Mouse (Mus musculus): Measurements from ENCODE around the gene Olfr703. TPM values are rescaled to one million over a fixed set of nuclear protein-coding genes. Genes with fewer than 3 reads are reported as not detected.

Gene Olfr703
- polyA plus RNA-seq (2012; ENCODE audit: insufficient read depth, insufficient read length, low replicate concordance, missing spikeins), result not detected in 2 replicates

DNA sequence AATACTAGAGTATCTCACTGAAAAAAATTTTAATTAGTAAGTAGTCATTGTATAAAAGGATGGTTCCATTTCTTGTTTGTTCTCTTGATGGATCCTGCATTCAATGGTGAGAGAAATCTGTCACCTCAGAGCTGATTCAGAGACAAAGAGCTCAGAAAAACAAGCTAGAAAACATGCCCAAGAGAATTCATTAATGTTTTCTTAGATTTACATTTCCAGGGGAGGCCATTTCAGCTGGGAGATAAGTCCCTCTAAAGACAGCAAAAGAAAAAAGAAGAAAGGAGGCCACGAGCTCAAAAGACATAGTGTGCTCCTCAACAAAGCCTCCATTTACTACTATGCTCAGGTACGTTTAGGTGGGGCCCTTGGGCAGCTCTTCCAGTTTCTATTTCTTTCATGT is at the start of gene Olfr703:
Gene Olfr703 (plus strand): TSS at position 301 of the 400 bp plus-strand sequence.
- Histone ChIP-seq H3K4me1 (ENCODE audit: control insufficient read depth, insufficient read depth, low read length) (no peaks in the 10 kb centered on the region), H3K27ac (ENCODE audit: insufficient read depth, low read depth, low read length) (no peak within 1 kb of the TSS), H3K4me3 (ENCODE audit: insufficient read depth, low read depth, low read length) (no peak within 1 kb of the TSS)
- 50% methylated on average over 2 of the region's 2 CpGs for WGBS
- TF ChIP-seq CTCF (IDR thresholded peaks at IDR 0.05; ENCODE audit: insufficient read depth, low read depth, low read length) (no peak), POLR2A (IDR thresholded peaks at IDR 0.05; ENCODE audit: insufficient read depth, low read depth, low read length) (no peak)

DNA sequence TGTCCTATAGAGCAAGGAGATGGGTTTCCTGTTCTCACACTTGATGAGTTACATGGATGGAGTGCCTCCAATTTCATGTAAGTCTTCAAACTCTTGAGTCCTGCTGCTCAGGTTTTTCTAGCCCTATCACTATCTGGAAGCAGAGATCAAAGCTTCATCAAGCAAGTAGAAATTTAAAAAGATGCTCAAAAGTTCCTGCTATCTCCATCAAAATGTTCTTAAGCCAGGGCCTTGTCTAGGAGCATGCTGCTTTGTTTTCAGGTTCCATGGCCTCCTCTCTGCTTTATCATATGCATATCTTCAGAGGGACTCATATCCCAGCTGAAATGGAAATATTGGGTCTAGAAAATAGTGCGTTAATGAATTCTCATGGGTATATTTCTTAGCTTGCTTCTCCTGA is 34.4 kb upstream of the Olfr703 start, which contains the start of gene Olfr700:
Gene Olfr700 (minus strand): TSS at position 101 of the 400 bp plus-strand sequence.
- TF ChIP-seq POLR2A (IDR thresholded peaks at IDR 0.05; ENCODE audit: insufficient read depth, low read depth, low read length), result no peak
- TF ChIP-seq CTCF (IDR thresholded peaks at IDR 0.05; ENCODE audit: insufficient read depth, low read depth, low read length), result no peak
- Histone ChIP-seq H3K27ac (ENCODE audit: insufficient read depth, low read depth, low read length) (no peak within 1 kb of the TSS), H3K4me3 (ENCODE audit: insufficient read depth, low read depth, low read length) (no peak within 1 kb of the TSS), H3K4me1 (ENCODE audit: control insufficient read depth, insufficient read depth, low read length) (no peaks in the 10 kb centered on the region)
- 89% methylated on average over 1 of the region's 1 CpGs for WGBS

DNA sequence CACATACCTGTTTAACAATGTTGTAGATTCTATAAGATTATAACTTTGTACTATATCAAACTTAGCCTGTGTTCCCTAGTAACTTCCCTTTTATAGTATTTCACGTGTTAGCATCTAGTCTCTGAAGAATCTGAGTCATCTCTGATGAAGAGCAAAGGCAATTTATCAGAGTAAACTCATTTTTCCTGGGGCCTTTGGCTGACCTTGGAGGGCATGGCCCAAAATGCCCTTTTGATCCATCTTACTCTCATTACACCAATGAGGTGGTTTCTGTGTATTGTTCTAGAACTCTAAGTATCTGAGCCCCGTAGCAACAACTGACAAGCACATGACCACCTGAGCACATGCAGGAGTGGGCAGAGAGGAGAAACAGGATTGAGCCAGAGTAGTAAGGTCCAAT is 29.3 kb upstream of the Olfr703 start, which contains the start of gene Olfr701:
Gene Olfr701 (plus strand): TSS at position 301 of the 400 bp plus-strand sequence.
- H3K4me1 ChIP-seq (ENCODE audit: control insufficient read depth, insufficient read depth, low read length), result no peaks in the 10 kb centered on the region
- H3K27ac ChIP-seq (ENCODE audit: insufficient read depth, low read depth, low read length), result no peak within 1 kb of the TSS
- TF ChIP-seq CTCF (IDR thresholded peaks at IDR 0.05; ENCODE audit: insufficient read depth, low read depth, low read length) (no peak), POLR2A (IDR thresholded peaks at IDR 0.05; ENCODE audit: insufficient read depth, low read depth, low read length) (no peak)
- WGBS, result 71% methylated on average over 2 of the region's 2 CpGs
- no peak within 1 kb of the TSS for H3K4me3 ChIP-seq (ENCODE audit: insufficient read depth, low read depth, low read length)

DNA sequence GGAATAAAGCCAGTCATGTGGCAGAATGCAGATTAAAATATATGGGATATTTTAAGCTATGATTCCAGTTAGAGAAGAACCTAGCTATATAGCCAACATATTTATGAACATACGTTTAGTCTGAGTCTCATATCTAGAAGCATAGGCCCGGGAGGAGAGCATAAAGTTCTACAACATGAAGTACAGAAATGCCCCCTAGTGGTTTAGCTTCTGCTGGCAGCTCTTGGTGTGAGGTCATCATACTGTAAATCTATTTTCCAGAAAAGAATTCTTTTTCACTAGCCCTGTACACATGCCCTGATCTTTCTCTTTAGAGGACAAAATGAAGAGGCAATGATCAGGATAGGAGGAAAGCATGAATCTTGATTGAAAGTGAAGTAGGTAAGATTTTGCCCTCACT is 27.4 kb upstream of the Olfr703 start:
- TF ChIP-seq CTCF (IDR thresholded peaks at IDR 0.05; ENCODE audit: insufficient read depth, low read depth, low read length) (no peak), POLR2A (IDR thresholded peaks at IDR 0.05; ENCODE audit: insufficient read depth, low read depth, low read length) (no peak)
- Histone ChIP-seq H3K4me3 (ENCODE audit: insufficient read depth, low read depth, low read length) (no peak overlapping the region), H3K4me1 (ENCODE audit: control insufficient read depth, insufficient read depth, low read length) (no peaks in the 10 kb centered on the region), H3K27ac (ENCODE audit: insufficient read depth, low read depth, low read length) (no peak overlapping the region)
- WGBS, result 64% methylated on average over 2 of the region's 2 CpGs

DNA sequence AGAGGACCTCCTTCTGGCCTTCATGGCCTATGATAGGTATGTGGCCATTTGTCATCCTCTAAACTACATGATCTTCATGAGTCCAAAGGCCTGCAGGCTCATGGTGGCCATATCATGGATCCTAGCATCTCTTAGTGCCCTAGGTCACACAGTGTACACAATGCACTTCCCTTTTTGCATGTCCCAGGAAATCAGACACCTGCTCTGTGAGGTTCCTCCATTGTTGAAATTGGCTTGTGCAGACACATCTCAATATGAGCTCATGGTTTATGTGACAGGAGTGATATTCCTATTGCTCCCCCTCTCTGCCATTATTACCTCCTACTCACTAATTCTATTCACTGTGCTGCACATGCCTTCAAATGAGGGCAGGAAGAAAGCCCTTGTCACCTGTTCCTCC is 24.7 kb upstream of the Olfr703 start:
- Histone ChIP-seq H3K27ac (ENCODE audit: insufficient read depth, low read depth, low read length) (no peak overlapping the region), H3K4me3 (ENCODE audit: insufficient read depth, low read depth, low read length) (no peak overlapping the region), H3K4me1 (ENCODE audit: control insufficient read depth, insufficient read depth, low read length) (no peaks in the 10 kb centered on the region)
- TF ChIP-seq CTCF (IDR thresholded peaks at IDR 0.05; ENCODE audit: insufficient read depth, low read depth, low read length) (no peak), POLR2A (IDR thresholded peaks at IDR 0.05; ENCODE audit: insufficient read depth, low read depth, low read length) (no peak)

DNA sequence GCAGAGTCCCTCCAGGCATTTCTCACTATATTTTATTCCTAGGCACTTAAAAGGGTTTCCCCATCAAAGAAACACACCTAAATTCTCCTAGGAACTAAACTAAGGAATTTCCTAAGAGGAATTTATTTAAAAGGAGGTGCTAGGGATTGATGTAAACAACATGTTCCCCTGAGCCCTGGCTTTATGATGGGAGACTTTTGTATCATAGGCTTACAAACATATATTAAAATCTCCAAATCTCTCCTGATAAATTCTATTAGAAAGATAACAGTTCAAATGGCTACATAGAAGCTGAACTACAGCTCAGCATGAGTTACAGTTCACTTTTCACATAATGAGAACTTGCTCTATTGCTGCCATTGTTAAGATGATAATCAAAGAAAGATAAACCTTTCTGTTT is 9.4 kb upstream of the Olfr703 start, which contains the start of gene Olfr702:
Gene Olfr702 (minus strand): TSS at position 101 of the 400 bp plus-strand sequence.
- TF ChIP-seq POLR2A (IDR thresholded peaks at IDR 0.05; ENCODE audit: insufficient read depth, low read depth, low read length), result no peak
- TF ChIP-seq CTCF (IDR thresholded peaks at IDR 0.05; ENCODE audit: insufficient read depth, low read depth, low read length), result no peak
- H3K4me3 ChIP-seq (ENCODE audit: insufficient read depth, low read depth, low read length), result no peak within 1 kb of the TSS
- H3K27ac ChIP-seq (ENCODE audit: insufficient read depth, low read depth, low read length), result no peak within 1 kb of the TSS
- H3K4me1 ChIP-seq (ENCODE audit: control insufficient read depth, insufficient read depth, low read length), result no peaks in the 10 kb centered on the region

DNA sequence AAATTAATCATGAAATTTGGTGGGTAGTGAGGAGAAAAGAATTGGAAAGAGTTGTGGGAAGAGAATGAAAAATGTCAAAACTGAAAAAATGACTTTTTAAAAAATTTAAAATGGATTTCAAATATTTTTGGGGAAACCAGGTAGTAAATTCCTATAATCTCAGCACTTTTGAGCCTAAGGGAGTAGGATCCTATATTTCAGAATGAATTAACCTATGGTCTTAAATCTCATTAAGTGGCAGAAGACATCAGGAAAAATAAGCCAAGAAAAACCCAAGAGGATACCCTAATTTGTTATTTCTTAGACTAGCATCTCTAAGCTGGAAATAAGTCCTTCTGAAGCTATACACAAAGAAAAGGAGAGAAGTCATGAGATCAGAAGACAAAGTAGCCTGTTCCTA is 19.7 kb downstream of the Olfr703 start, which contains the start of gene Olfr704:
Gene Olfr704 (plus strand): TSS at position 301 of the 400 bp plus-strand sequence.
- Histone ChIP-seq H3K4me3 (ENCODE audit: insufficient read depth, low read depth, low read length) (no peak within 1 kb of the TSS), H3K4me1 (ENCODE audit: control insufficient read depth, insufficient read depth, low read length) (no peaks in the 10 kb centered on the region), H3K27ac (ENCODE audit: insufficient read depth, low read depth, low read length) (no peak within 1 kb of the TSS)
- TF ChIP-seq POLR2A (IDR thresholded peaks at IDR 0.05; ENCODE audit: insufficient read depth, low read depth, low read length) (no peak), CTCF (IDR thresholded peaks at IDR 0.05; ENCODE audit: insufficient read depth, low read depth, low read length) (no peak)

DNA sequence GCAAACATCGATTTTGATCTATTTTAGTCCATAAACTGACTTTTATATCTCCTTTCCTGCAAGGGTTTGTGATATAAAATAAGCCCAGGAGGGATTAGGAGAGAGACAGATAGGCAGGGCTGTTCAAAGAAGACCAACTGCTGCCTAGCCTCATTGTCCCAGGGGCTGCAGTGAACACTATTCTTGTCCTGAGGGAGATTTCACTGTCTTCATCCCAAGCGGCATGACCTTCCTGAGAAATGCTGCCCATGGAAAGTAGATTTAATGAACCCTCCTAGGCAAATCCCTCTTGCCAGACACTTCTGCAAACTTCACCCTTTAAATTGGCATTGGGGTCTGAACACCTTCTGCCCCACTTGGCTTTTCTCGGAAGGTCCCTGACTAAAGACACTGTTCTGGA is 33.6 kb downstream of the Olfr703 start, which contains the start of gene Olfr705:
Gene Olfr705 (minus strand): TSS at position 101 of the 400 bp plus-strand sequence.
- TF ChIP-seq POLR2A (IDR thresholded peaks at IDR 0.05; ENCODE audit: insufficient read depth, low read depth, low read length) (no peak), CTCF (IDR thresholded peaks at IDR 0.05; ENCODE audit: insufficient read depth, low read depth, low read length) (no peak)
- 76% methylated on average over 3 of the region's 3 CpGs for WGBS
- no peak within 1 kb of the TSS for H3K4me3 ChIP-seq (ENCODE audit: insufficient read depth, low read depth, low read length)
- H3K4me1 ChIP-seq (ENCODE audit: control insufficient read depth, insufficient read depth, low read length), result no peaks in the 10 kb centered on the region
- no peak within 1 kb of the TSS for H3K27ac ChIP-seq (ENCODE audit: insufficient read depth, low read depth, low read length)

DNA sequence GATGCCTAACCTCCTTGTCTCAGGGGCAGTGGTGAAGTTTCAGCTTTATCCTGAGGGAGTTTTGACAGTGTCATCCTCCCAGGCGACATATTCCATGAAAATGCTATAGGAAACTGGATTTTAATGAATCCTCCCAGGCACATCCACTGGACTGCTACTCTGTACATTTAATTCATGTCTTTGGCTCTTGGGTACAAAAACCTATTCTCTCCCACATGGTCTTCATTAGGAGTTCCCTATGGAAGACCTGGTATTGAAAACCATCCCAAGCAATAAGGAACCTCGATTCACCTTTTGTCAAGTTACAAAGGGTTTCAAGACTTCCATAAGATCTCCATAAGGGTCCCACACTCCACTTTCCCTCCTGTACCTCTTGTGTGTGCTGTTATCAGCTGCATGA is 44.9 kb downstream of the Olfr703 start, which contains the start of gene Olfr706:
Gene Olfr706 (minus strand): TSS at position 101 of the 400 bp plus-strand sequence.
- TF ChIP-seq CTCF (IDR thresholded peaks at IDR 0.05; ENCODE audit: insufficient read depth, low read depth, low read length), result no peak
- no peak for TF ChIP-seq POLR2A (IDR thresholded peaks at IDR 0.05; ENCODE audit: insufficient read depth, low read depth, low read length)
- no peak within 1 kb of the TSS for H3K27ac ChIP-seq (ENCODE audit: insufficient read depth, low read depth, low read length)
- 82% methylated on average over 2 of the region's 2 CpGs for WGBS
- H3K4me3 ChIP-seq (ENCODE audit: insufficient read depth, low read depth, low read length), result no peak within 1 kb of the TSS
- H3K4me1 ChIP-seq (ENCODE audit: control insufficient read depth, insufficient read depth, low read length), result no peaks in the 10 kb centered on the region

Other genes with a start within 250 kb of the Olfr703 start
- not detected in 2 replicates for gene Olfr693, start 162.8 kb upstream of the Olfr703 start, polyA plus RNA-seq (2012; ENCODE audit: insufficient read depth, insufficient read length, low replicate concordance, missing spikeins)
- gene Olfr694, start 151.5 kb upstream of the Olfr703 start, polyA plus RNA-seq (2012; ENCODE audit: insufficient read depth, insufficient read length, low replicate concordance, missing spikeins), result not detected in 2 replicates
- gene Olfr695, start 127.0 kb upstream of the Olfr703 start, polyA plus RNA-seq (2012; ENCODE audit: insufficient read depth, insufficient read length, low replicate concordance, missing spikeins), result not detected in 2 replicates
- not detected in 2 replicates for gene Olfr697, start 100.9 kb upstream of the Olfr703 start, polyA plus RNA-seq (2012; ENCODE audit: insufficient read depth, insufficient read length, low replicate concordance, missing spikeins)
- not detected in 2 replicates for gene Olfr698, start 88.0 kb upstream of the Olfr703 start, polyA plus RNA-seq (2012; ENCODE audit: insufficient read depth, insufficient read length, low replicate concordance, missing spikeins)
- gene Olfr699, start 50.2 kb upstream of the Olfr703 start, polyA plus RNA-seq (2012; ENCODE audit: insufficient read depth, insufficient read length, low replicate concordance, missing spikeins), result not detected in 2 replicates
- gene Olfr700, start 34.5 kb upstream of the Olfr703 start, polyA plus RNA-seq (2012; ENCODE audit: insufficient read depth, insufficient read length, low replicate concordance, missing spikeins), result not detected in 2 replicates
- not detected in 2 replicates for gene Olfr701, start 29.2 kb upstream of the Olfr703 start, polyA plus RNA-seq (2012; ENCODE audit: insufficient read depth, insufficient read length, low replicate concordance, missing spikeins)
- not detected in 2 replicates for gene Olfr702, start 9.5 kb upstream of the Olfr703 start, polyA plus RNA-seq (2012; ENCODE audit: insufficient read depth, insufficient read length, low replicate concordance, missing spikeins)
- gene Olfr704, start 19.8 kb downstream of the Olfr703 start, polyA plus RNA-seq (2012; ENCODE audit: insufficient read depth, insufficient read length, low replicate concordance, missing spikeins), result not detected in 2 replicates
- not detected in 2 replicates for gene Olfr705, start 33.5 kb downstream of the Olfr703 start, polyA plus RNA-seq (2012; ENCODE audit: insufficient read depth, insufficient read length, low replicate concordance, missing spikeins)
- not detected in 2 replicates for gene Olfr706, start 44.8 kb downstream of the Olfr703 start, polyA plus RNA-seq (2012; ENCODE audit: insufficient read depth, insufficient read length, low replicate concordance, missing spikeins)
- gene Olfr707, start 57.9 kb downstream of the Olfr703 start, polyA plus RNA-seq (2012; ENCODE audit: insufficient read depth, insufficient read length, low replicate concordance, missing spikeins), result not detected in 2 replicates
- not detected in 2 replicates for gene Olfr1532-ps1, start 64.6 kb downstream of the Olfr703 start, polyA plus RNA-seq (2012; ENCODE audit: insufficient read depth, insufficient read length, low replicate concordance, missing spikeins)
- not detected in 2 replicates for gene Olfr709-ps1, start 88.9 kb downstream of the Olfr703 start, polyA plus RNA-seq (2012; ENCODE audit: insufficient read depth, insufficient read length, low replicate concordance, missing spikeins)
- gene Olfr710, start 105.0 kb downstream of the Olfr703 start, polyA plus RNA-seq (2012; ENCODE audit: insufficient read depth, insufficient read length, low replicate concordance, missing spikeins), result not detected in 2 replicates
- gene Olfr6, start 120.6 kb downstream of the Olfr703 start, polyA plus RNA-seq (2012; ENCODE audit: insufficient read depth, insufficient read length, low replicate concordance, missing spikeins), result not detected in 2 replicates
- not detected in 2 replicates for gene Olfr711, start 132.1 kb downstream of the Olfr703 start, polyA plus RNA-seq (2012; ENCODE audit: insufficient read depth, insufficient read length, low replicate concordance, missing spikeins)
- not detected in 2 replicates for gene Olfr2, start 162.7 kb downstream of the Olfr703 start, polyA plus RNA-seq (2012; ENCODE audit: insufficient read depth, insufficient read length, low replicate concordance, missing spikeins)
- not detected in 2 replicates for gene Olfr713, start 187.8 kb downstream of the Olfr703 start, polyA plus RNA-seq (2012; ENCODE audit: insufficient read depth, insufficient read length, low replicate concordance, missing spikeins)
- gene Olfr714, start 227.6 kb downstream of the Olfr703 start, polyA plus RNA-seq (2012; ENCODE audit: insufficient read depth, insufficient read length, low replicate concordance, missing spikeins), result not detected in 2 replicates
- not detected in 2 replicates for gene Olfr17, start 249.9 kb downstream of the Olfr703 start, polyA plus RNA-seq (2012; ENCODE audit: insufficient read depth, insufficient read length, low replicate concordance, missing spikeins)